Mouse (Mus musculus) spleen, adult 2 months (tissue): Measurements from ENCODE around the gene Abcc3.

Source experiments
- CTCF ChIP-seq: fragments of 200-500 bp; IDR thresholded peaks from 2 replicates; pipeline ENCODE4 v1.5.1; 2011; ENCODE audit warnings: mild to moderate bottlenecking, inconsistent platforms; ENCODE audit not compliant: insufficient read depth, insufficient read length, insufficient replicate concordance; ENCODE audit errors: extremely low read depth
- POLR2A ChIP-seq: fragments of 200-500 bp; IDR thresholded peaks from 2 replicates; pipeline ENCODE4 v1.6.1; 2011; ENCODE audit warnings: low read depth, low read length, inconsistent platforms

- TF ChIP-seq CTCF (no peak), POLR2A (no peak)
These were observed 32.9 kb upstream of the Abcc3 start for GRCm38 (mm10) chr11:94425656-94426055.
